Mouse (Mus musculus): ENCODE data around the gene Dsp. TPM values are rescaled to one million over a fixed set of nuclear protein-coding genes. Genes with fewer than 3 reads are reported as not detected.

The Dsp gene
- polyA plus RNA-seq, 1 experiment from 2014 or later = 48.7 TPM

- no peak overlapping the region for H3K9ac ChIP-seq
- no peaks in the 10 kb centered on the region for H3K27me3 ChIP-seq (replicated peaks)
- no peak for ATAC-seq (ENCODE audit: insufficient number of reproducible peaks, low FRiP score)
- no peaks in the 10 kb centered on the region for H3K4me1 ChIP-seq (replicated peaks)
- H3K4me2 ChIP-seq = no peak overlapping the region
- WGBS = 67% methylated on average over 3 of the region's 3 CpGs
- H3K27ac ChIP-seq (ENCODE audit: poor library complexity, severe bottlenecking) = no peak overlapping the region
- H3K4me3 ChIP-seq = no peak overlapping the region
- peaks cover 27% of the 10 kb centered on the region for H3K36me3 ChIP-seq
- H3K9me3 ChIP-seq (replicated peaks) = peaks cover 14% of the 10 kb centered on the region
Observed at GRCm38 (mm10) chr13:38232856-38233625, 81.9 kb downstream of the Dsp start.

- Histone ChIP-seq H3K9me3 (replicated peaks) (peaks cover 14% of the 10 kb centered on the region), H3K27ac (ENCODE audit: poor library complexity, severe bottlenecking) (no peak overlapping the region), H3K36me3 (peaks cover 14% of the 10 kb centered on the region), H3K4me1 (replicated peaks) (no peaks in the 10 kb centered on the region), H3K4me2 (no peak overlapping the region), H3K9ac (no peak overlapping the region), H3K27me3 (replicated peaks) (no peaks in the 10 kb centered on the region), H3K4me3 (no peak overlapping the region)
- WGBS = 73% methylated on average over 5 of the region's 5 CpGs
- ATAC-seq (ENCODE audit: insufficient number of reproducible peaks, low FRiP score) = no peak
Observed at GRCm38 (mm10) chr13:38234651-38235050, 83.6 kb downstream of the Dsp start.

- ATAC-seq (ENCODE audit: insufficient number of reproducible peaks, low FRiP score) = no peak
- no peak overlapping the region for H3K27ac ChIP-seq (ENCODE audit: poor library complexity, severe bottlenecking)
- WGBS = 56% methylated on average over 3 of the region's 3 CpGs
- H3K27me3 ChIP-seq (replicated peaks) = no peaks in the 10 kb centered on the region
- no peak overlapping the region for H3K4me2 ChIP-seq
- peaks cover 14% of the 10 kb centered on the region for H3K9me3 ChIP-seq (replicated peaks)
- no peaks in the 10 kb centered on the region for H3K4me1 ChIP-seq (replicated peaks)
- H3K36me3 ChIP-seq = peaks cover 14% of the 10 kb centered on the region
- H3K4me3 ChIP-seq = no peak overlapping the region
- H3K9ac ChIP-seq = no peak overlapping the region
Observed at GRCm38 (mm10) chr13:38235370-38235769, 84.3 kb downstream of the Dsp start.

GRCm38 (mm10) chr13:38248151-38248550, 97.1 kb downstream of the Dsp start:
- 82% methylated on average over 5 of the region's 5 CpGs for WGBS
- Histone ChIP-seq H3K4me1 (replicated peaks) (peaks cover 14% of the 10 kb centered on the region; the same call in 1 of the 2 replicates), H3K9me3 (replicated peaks) (no peaks in the 10 kb centered on the region), H3K9ac (no peak overlapping the region), H3K4me2 (no peak overlapping the region), H3K27me3 (replicated peaks) (no peaks in the 10 kb centered on the region), H3K27ac (ENCODE audit: poor library complexity, severe bottlenecking) (no peak overlapping the region), H3K36me3 (no peaks in the 10 kb centered on the region), H3K4me3 (no peak overlapping the region)
- ATAC-seq (ENCODE audit: insufficient number of reproducible peaks, low FRiP score) = no peak

Other genes with a start within 250 kb of the Dsp start
- 124 and 130 TPM in 2 replicates for gene Ssr1, start 157.1 kb upstream of the Dsp start, polyA plus RNA-seq (2016; fragmentation: Nextera tagmentation; extraction: Ambion mirVana)
- 34.2 and 36.7 TPM in 2 replicates for gene Riok1, start 114.3 kb upstream of the Dsp start, polyA plus RNA-seq (2016; fragmentation: Nextera tagmentation; extraction: Ambion mirVana)
- gene Cage1, start 114.2 kb upstream of the Dsp start, polyA plus RNA-seq (2016; fragmentation: Nextera tagmentation; extraction: Ambion mirVana) = 1.3 TPM in 2 replicates
- 28.2 and 30.2 TPM in 2 replicates for gene Snrnp48, start 53.6 kb downstream of the Dsp start, polyA plus RNA-seq (2016; fragmentation: Nextera tagmentation; extraction: Ambion mirVana)
- gene Bmp6, start 193.8 kb downstream of the Dsp start, polyA plus RNA-seq (2016; fragmentation: Nextera tagmentation; extraction: Ambion mirVana) = 4.6 and 4.7 TPM in 2 replicates

Measured in heart, embryonic 12.5 days (tissue).